Mouse (Mus musculus) retina, embryonic 14.5 days (tissue): ENCODE results near the gene Pigp.

Experiments
- DNase-seq: peaks from one replicate; pipeline ENCODE4 v3.0.0-alpha.2; 2015; ENCODE audit warnings: low spot score

Gene Pigp

DNA sequence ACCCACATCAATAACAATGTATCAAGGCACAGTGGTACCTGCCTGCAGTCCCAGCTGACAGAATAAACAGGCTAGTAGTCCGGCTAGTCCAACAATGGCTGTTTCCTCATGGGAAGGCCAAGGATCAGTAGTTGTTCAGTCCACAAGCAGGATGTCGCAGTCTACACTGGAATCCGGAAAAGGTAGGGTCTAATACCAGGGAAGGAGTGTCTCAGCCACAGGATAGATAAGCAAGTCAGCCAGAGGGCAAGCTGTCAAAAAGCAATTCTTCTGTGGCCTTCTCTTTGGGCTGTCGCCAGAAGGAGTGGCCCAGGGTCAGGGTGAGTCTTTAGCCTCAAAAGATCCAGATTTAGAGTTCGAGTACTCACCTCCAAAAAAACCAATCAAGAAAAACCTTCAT, 53.9 kb downstream of the Pigp start:
- no peak for DNase-seq

DNA sequence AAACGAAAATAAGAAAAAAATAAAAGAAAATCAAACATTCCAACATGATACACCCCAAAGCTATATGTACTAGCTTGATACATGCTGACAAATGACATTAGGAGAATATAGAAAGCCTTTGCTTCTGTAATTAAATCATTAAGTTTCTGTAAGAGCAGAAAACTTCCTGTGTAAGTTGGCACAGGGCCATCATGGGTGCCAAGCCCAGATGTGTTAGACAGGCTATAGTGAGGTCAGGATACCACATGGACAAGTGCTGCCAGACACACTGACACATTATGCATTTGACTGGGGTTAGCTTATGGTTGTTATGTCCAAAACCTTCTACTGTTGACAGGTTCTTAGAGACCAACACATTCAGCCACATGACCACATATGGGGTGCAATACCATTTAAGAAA, 56.4 kb downstream of the Pigp start:
- DNase-seq = no peak

DNA sequence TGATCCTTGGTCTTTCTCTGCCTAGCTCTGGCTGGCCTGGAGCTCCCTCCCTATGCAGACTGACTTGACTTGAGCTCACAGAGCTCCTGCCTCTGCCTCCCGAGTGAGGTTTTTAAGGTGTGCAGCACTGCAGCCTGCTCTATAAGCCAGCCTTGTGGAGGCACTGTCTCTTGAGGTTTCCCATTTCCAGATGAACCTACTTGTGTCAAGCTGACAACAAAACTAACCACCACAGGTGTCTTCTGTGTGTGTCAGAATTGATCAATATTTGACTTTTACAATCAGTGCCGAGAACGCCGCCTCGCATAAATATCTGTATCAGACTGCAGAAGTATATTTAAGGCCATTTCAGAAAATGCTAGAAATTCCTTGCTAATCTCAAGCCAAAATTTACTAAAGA, 57.0 kb downstream of the Pigp start:
- no peak for DNase-seq

DNA sequence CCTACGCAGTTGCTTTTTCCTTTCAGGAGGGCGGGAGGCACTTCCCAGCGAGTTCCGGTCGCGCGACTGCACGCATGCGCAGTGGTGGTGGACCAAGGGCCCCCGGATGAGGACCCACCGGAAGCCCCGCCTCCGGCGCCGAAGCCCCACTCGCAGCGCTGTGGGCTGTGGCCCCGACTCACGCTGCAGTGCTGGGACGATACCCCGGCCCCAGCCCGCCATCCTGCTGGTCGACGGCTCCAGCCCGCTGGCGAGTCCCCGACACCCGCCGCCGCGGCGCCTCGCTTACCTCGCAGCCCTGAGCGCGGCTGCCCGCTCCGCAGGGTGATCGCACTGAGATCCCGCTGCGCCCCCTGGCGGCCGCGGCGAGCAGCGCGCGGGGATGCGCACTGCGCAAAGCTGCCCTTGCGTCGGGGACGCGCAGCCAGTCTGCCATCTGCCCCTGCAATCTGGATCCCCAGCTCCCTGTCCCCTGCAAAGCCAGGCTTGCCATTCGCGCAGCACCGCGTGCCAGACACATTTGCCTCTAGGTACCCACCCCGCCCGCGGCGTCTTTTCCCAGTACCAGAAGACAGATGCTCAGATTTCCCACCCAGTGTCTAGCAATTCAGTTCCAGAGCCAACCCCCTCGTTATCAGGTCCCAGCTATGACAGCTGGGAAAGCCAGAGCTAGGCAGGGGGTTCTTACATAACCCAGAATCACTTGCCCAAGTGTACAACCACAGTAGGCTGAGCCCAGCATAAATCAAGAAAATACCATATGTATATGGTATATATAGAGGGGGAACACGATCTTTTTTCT, 58.2 kb downstream of the Pigp start, which contains the start of gene Hlcs:
Gene Hlcs, minus strand, starts transcription at position 343 of the 802 bp plus-strand sequence.
- peak; percentile 97 for DNase-seq

DNA sequence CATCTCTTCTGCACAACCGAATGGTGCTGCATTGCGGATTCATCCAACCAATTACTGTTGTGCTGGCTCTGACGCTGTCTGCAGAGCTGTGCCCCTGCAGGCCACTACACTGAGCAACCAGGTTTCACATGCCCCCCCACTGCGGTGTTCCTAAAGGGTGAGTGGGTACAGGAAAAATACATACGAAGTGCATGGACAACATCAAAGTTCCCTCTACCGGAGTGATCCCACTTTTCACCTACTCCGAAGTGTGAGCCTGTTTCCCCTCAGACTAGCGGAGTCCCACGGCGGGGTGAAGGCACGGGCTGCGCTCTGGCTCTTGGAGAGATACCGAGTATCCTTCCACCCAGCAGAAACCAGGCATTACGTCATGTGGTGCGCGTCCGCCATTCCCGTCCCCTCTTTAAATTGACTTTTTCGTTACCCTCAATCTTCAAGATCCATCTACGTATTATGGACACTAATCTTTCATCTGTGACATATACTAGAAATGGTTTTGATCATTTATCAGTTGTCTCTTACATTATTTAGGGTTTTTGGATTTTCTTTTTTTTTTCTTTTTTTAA, 58.9 kb downstream of the Pigp start:
- peak; percentile 89 for DNase-seq

DNA sequence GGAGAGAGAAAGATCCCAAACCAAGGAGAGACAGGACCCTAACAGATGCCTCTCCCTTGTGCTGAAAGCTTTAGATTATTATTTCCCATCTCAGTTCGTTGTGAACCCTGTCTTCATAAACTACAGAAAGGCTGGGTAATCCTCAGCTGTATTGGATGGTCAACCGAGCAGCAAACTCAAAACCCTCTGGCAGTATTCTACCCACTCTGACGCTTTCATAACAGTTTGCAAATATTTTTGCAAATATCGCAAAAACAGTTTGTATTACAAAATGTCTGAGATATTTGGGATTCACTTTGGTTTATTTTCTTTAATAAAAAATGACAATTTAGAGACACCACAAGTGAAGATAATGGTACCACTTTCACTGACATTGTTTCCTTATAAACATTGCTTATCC, 59.7 kb downstream of the Pigp start:
- no peak for DNase-seq

DNA sequence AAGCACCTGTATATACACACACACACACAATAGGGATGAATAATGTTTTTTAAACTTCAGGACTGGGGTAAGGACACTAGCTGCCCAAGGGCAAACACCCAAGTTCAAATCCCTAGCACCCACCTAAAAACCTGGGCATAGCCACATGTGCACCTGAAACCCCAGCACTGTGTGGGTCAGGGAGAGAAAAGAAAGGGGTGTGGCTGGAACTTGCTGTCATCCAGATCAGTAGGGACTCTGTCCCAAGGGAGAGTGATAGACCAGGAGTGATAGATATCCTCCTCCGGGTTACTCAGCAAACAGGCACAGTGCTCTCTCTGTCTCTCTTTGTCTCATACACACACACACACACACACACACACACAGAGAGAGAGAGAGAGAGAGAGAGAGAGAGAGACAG, 60.2 kb downstream of the Pigp start:
- DNase-seq = no peak

DNA sequence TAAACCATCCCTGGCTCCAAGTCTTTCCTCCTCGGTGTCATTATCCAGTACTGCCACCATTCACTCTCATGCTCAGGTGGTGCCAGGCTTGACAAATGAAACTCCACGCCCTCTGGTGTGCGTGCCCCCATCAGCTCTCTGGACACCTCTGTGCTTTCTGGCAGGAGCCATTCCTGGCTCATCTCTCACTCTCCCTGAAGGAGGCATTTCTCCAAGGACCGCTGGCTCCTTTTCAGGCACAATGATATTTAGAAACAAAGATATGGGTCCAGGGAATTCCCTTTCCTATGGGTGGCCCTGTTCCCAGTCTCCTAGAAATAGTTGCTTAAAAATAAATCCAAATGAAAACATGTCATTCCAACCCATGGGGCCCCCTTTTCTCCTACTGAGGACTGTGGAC, 62.6 kb downstream of the Pigp start:
- no peak for DNase-seq
